Mouse (Mus musculus) thymus, postnatal 25 days (tissue): ENCODE results near the gene Zfp408.
"Not testable (repeated sequence)": the region's sequence is repeated elsewhere in the genome, so short reads cannot be mapped to it uniquely, and the experiment has no call there.

Source experiments
- DNase-seq: peaks from one replicate; pipeline ENCODE4 v3.0.0; 2022

Gene Zfp408

GRCm38 (mm10) chr2:91650360-91650995 is 887 bp upstream of the Zfp408 start:
- DNase-seq: no peak

GRCm38 (mm10) chr2:91649152-91649551 is 439 bp downstream of the Zfp408 start:
- DNase-seq: no peak

- DNase-seq: peak; percentile 76
Measured at GRCm38 (mm10) chr2:91646733-91647132, 2.9 kb downstream of the Zfp408 start.

GRCm38 (mm10) chr2:91645811-91646210 is 3.8 kb downstream of the Zfp408 start:
- peak; percentile 79 for DNase-seq

GRCm38 (mm10) chr2:91645354-91645753 is 4.2 kb downstream of the Zfp408 start:
- DNase-seq: no peak

- DNase-seq: no peak
Measured at GRCm38 (mm10) chr2:91644021-91644420, 5.6 kb downstream of the Zfp408 start.

GRCm38 (mm10) chr2:91642825-91643415 is 6.7 kb downstream of the Zfp408 start:
- no peak for DNase-seq

GRCm38 (mm10) chr2:91638931-91639330 is 10.7 kb downstream of the Zfp408 start:
- DNase-seq: peak; percentile 35

- no peak for DNase-seq
Measured at GRCm38 (mm10) chr2:91636727-91637338, 12.8 kb downstream of the Zfp408 start.

GRCm38 (mm10) chr2:91636229-91636628 is 13.4 kb downstream of the Zfp408 start, which contains the start of gene F2:
Gene F2 (minus strand): TSS chr2:91636414.
- DNase-seq: no peak

- no peak for DNase-seq
Measured at GRCm38 (mm10) chr2:91635486-91635885, 14.1 kb downstream of the Zfp408 start.

- DNase-seq: peak; percentile 61
Measured at GRCm38 (mm10) chr2:91634841-91635240, 14.8 kb downstream of the Zfp408 start.

- DNase-seq: no peak
Measured at GRCm38 (mm10) chr2:91633334-91633977, 16.1 kb downstream of the Zfp408 start.

GRCm38 (mm10) chr2:91632316-91632715 is 17.3 kb downstream of the Zfp408 start:
- no peak for DNase-seq

GRCm38 (mm10) chr2:91631826-91632225 is 17.8 kb downstream of the Zfp408 start:
- DNase-seq: no peak

GRCm38 (mm10) chr2:91630384-91630783 is 19.2 kb downstream of the Zfp408 start:
- DNase-seq: no peak

GRCm38 (mm10) chr2:91629682-91630081 is 19.9 kb downstream of the Zfp408 start:
- DNase-seq: no peak

GRCm38 (mm10) chr2:91628171-91628570 is 21.4 kb downstream of the Zfp408 start:
- DNase-seq: no peak

GRCm38 (mm10) chr2:91627486-91627885 is 22.1 kb downstream of the Zfp408 start:
- DNase-seq: no peak

- DNase-seq: not testable (repeated sequence)
Measured at GRCm38 (mm10) chr2:91623366-91623765, 26.2 kb downstream of the Zfp408 start.

GRCm38 (mm10) chr2:91622356-91622755 is 27.2 kb downstream of the Zfp408 start:
- DNase-seq: no peak

- not testable (repeated sequence) for DNase-seq
Measured at GRCm38 (mm10) chr2:91609370-91609769, 40.2 kb downstream of the Zfp408 start.

GRCm38 (mm10) chr2:91602389-91602788 is 47.2 kb downstream of the Zfp408 start:
- no peak for DNase-seq

GRCm38 (mm10) chr2:91600475-91600874 is 49.1 kb downstream of the Zfp408 start:
- DNase-seq: no peak
